Mouse (Mus musculus) lung, postnatal 0 days (tissue): ENCODE data around the gene Tmem240. TPM values are rescaled to one million over a fixed set of nuclear protein-coding genes. Genes with fewer than 3 reads are reported as not detected.

Experiments
- ATAC-seq: fragments of 200-750 bp; cut with Nextera tagmentation; 2 replicates; pipeline ENCODE4 v1.8.0; 2017; ENCODE audit warnings: moderate library complexity
- DNase-seq: peaks from one replicate; pipeline ENCODE4 v3.0.0-alpha.2; 2016; ENCODE audit warnings: low spot score
- H3K27ac ChIP-seq: fragments of 300-500 bp; sonication (generic); 2 replicates; pipeline ENCODE4 v1.5.1; 2014; ENCODE audit warnings: antibody characterized with exemption, mild to moderate bottlenecking, low read length, mixed read lengths
- H3K27me3 ChIP-seq: fragments of 300-500 bp; sonication (generic); replicated peaks from 2 replicates; pipeline ENCODE4 v1.6.1; 2014; ENCODE audit warnings: low read length, mixed read lengths; ENCODE audit not compliant: insufficient read depth
- H3K36me3 ChIP-seq: fragments of 300-500 bp; sonication (generic); 2 replicates; pipeline ENCODE4 v1.6.1; 2014; ENCODE audit warnings: low read length, mixed read lengths; ENCODE audit not compliant: insufficient read depth
- H3K4me1 ChIP-seq: fragments of 300-500 bp; sonication (generic); 2 replicates; pipeline ENCODE4 v1.6.1; 2014; ENCODE audit warnings: antibody characterized with exemption, low read depth, low read length, mixed read lengths; ENCODE audit not compliant: insufficient read depth
- H3K4me2 ChIP-seq: fragments of 300-500 bp; sonication (generic); replicated peaks from 2 replicates; pipeline ENCODE4 v1.6.1; 2014; ENCODE audit warnings: low read depth, mild to moderate bottlenecking, low read length, moderate library complexity, mixed read lengths
- H3K4me3 ChIP-seq: fragments of 300-500 bp; sonication (generic); 2 replicates; pipeline ENCODE4 v1.5.1; 2014; ENCODE audit warnings: low read depth, low read length
- H3K9ac ChIP-seq: fragments of 300-500 bp; sonication (generic); replicated peaks from 2 replicates; pipeline ENCODE4 v1.6.1; 2014; ENCODE audit warnings: low read depth, mild to moderate bottlenecking
- H3K9me3 ChIP-seq: fragments of 300-500 bp; sonication (generic); 2 replicates; pipeline ENCODE4 v1.6.1; 2016; ENCODE audit warnings: low read length, mixed read lengths
- CTCF ChIP-seq: IDR thresholded peaks from 2 replicates; pipeline ENCODE4 v1.5.1; 2016; ENCODE audit warnings: antibody characterized with exemption, mild to moderate bottlenecking
- EP300 ChIP-seq: IDR thresholded peaks from 2 replicates; pipeline ENCODE4 v1.6.1; 2016; ENCODE audit warnings: antibody characterized with exemption, mild to moderate bottlenecking, control low read depth
- WGBS: fragments of 180-500 bp; shearing (Covaris S2); extraction: QIAGEN DNeasy Blood & Tissue Kit; methylation state at CpG from one replicate; pipeline ENCODE4 v1.1.7; 2014; 5-methylcytosine and 5-hydroxymethylcytosine counted together
- polyA plus RNA-seq: library from polyadenylated mRNA; unstranded; fragments of >200 nt; fragmentation: Nextera tagmentation; extraction: Ambion mirVana; gene quantifications from 2 replicates; pipeline ENCODE4 v1.2.1, GENCODE M21; 2015

Gene Tmem240
- polyA plus RNA-seq, 1 experiment from 2014 or later, result 0.63 TPM

DNA sequence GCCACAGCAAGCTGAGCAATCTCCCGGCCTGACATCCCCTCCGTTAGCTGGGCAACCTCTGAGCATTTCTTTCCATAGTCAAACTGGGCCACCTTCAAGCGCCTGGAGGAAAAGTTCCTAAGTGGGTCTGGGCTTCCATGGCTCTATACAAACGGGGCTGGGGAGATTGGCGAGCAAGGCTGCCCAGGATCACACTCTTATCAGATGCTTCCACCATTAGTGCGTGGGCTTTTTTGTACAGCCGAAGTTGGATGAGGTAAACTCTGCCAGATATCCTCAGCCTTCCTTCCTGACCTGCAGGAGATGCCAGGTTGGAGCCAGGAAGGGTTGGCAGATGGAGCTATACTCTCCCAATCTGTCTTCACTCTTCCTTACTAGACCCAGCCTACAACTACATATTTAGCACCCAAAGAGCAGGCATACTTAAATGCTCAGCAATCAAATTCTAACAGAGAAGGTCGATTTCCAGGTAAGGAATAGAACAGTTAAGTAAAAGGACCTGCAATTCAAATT is 11.5 kb downstream of the Tmem240 start:
- no peaks in the 10 kb centered on the region for H3K4me1 ChIP-seq
- H3K27me3 ChIP-seq, result no peaks in the 10 kb centered on the region
- no peaks in the 10 kb centered on the region for H3K9me3 ChIP-seq
- H3K36me3 ChIP-seq, result peaks cover 30% of the 10 kb centered on the region; the same call in 1 of the 2 replicates
- no peak overlapping the region for H3K4me3 ChIP-seq
- H3K4me2 ChIP-seq, result no peak overlapping the region
- H3K27ac ChIP-seq, result no peak overlapping the region
- no peak for DNase-seq
- H3K9ac ChIP-seq, result no peak overlapping the region
- WGBS, result 83% methylated on average over 8 of the region's 8 CpGs
- TF ChIP-seq EP300, result no peak
- TF ChIP-seq CTCF, result no peak
- ATAC-seq, result no peak

DNA sequence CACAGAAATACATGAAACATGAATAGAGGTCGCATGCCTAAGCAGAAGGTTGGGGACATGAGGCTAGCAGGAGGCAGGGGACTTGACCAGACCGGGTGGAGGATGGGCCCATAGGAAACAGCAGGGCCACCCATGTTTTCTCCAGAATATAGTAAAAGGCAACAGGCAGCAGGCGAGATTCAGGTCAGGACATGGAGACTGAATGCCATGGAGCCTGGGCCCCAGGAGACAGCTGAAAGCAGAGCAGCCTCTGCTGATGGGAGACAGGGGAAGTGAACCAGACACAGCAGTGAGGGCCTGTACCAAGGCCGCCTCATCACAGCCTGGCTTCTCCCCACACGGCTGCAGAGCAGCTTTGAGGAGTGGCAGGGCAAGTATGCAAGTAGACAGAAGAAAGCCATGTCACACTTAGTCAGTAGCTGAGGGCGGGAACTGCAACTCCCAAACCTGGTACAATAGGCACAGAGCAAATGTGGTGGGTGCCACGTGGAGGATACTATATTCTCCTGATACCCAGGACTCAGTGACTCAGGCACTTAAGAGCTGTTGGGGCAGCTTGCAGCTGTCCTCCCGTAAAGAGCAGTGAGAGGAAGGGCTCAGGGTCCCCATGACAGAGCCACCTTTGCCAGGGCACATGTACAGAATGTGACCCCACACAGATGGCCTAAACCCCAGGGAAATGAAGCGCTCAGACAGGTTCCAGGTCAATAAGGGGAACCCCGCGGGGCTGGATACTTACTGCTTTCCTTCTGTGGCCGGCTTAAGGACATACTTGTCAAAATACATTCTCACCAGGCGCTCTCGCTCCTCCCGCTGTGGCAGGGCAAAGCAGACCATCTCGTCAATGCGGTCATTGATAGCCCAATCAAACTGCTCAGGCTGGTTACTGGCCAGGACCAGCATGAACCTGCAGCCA is 12.2 kb downstream of the Tmem240 start:
- Histone ChIP-seq H3K9ac (no peak overlapping the region), H3K4me1 (no peaks in the 10 kb centered on the region), H3K36me3 (peaks cover 37% of the 10 kb centered on the region; the same call in 1 of the 2 replicates), H3K4me3 (no peak overlapping the region), H3K9me3 (no peaks in the 10 kb centered on the region), H3K27ac (no peak overlapping the region), H3K4me2 (no peak overlapping the region), H3K27me3 (no peaks in the 10 kb centered on the region)
- ATAC-seq (no peak), DNase-seq (no peak)
- 89% methylated on average over 17 of the region's 17 CpGs for WGBS
- no peak for TF ChIP-seq EP300
- TF ChIP-seq CTCF, result no peak

DNA sequence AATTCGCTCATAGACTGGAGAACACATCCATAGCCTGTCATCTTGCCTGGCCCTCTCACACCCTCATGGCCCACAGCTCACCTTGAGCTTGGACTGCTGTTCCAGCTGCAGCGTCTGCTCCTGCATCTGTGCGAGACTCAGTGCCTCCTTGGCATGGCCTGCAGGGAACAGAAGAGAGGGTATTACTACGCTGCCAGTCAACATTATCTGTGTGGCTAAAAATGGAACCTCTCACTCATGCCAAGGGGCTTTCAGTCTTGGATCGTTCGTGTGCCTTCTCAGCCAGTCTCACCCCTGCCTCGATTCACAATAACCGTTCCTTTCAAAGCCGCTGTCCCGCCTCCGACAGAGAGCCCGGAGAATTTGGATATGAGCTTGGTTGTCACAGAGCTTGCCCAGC is 22.4 kb downstream of the Tmem240 start:
- 91% methylated on average over 12 of the region's 12 CpGs for WGBS
- H3K9me3 ChIP-seq, result no peaks in the 10 kb centered on the region
- ATAC-seq (no peak), DNase-seq (no peak)
- H3K4me3 ChIP-seq, result no peak overlapping the region
- peaks cover 20% of the 10 kb centered on the region; the same call in 1 of the 2 replicates for H3K36me3 ChIP-seq
- TF ChIP-seq CTCF (no peak), EP300 (no peak)
- peaks cover 10% of the 10 kb centered on the region for H3K4me1 ChIP-seq
- no peak overlapping the region for H3K4me2 ChIP-seq
- H3K27ac ChIP-seq, result no peak overlapping the region
- H3K27me3 ChIP-seq, result no peaks in the 10 kb centered on the region
- H3K9ac ChIP-seq, result no peak overlapping the region

DNA sequence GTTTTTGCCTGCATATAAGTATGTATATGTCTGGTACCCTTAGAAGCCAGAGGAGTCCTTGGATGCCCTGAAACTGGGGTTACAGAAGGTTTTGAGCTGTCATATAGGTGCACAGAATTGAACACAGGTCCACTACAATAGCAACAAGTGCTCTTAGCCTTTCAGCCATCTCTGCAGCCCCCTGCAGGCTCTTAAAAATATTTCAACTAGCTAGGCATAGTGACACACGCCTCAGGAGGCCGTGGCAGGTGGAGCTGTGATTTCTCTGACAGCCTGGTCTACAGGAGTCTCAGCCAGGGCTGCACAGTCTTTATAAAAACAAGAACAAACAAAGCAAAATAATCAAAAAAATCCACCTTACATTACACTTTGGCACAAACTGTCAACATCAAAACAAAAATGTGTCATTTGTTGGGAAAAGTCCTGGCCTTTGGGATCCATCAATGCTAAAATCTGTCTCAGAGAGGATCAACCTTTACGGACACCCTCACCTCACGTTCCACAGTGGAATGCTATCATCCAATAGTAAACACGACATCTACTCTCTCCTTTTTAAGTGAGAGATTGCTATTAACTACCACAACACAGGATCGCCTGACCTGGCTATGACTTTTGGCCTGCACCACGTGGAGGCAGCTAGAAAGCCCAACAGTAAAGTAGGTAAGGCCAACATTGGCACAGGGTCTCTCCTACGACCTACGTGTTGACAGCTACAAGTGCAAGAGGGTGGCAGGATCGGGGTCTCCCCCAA is 25.4 kb downstream of the Tmem240 start:
- 1% methylated on average over 10 of the region's 10 CpGs for WGBS
- Histone ChIP-seq H3K27ac (no peak overlapping the region), H3K4me1 (peaks cover 10% of the 10 kb centered on the region), H3K36me3 (peaks cover 9% of the 10 kb centered on the region; the same call in 1 of the 2 replicates), H3K27me3 (no peaks in the 10 kb centered on the region), H3K4me3 (peak overlapping the region; percentile 67), H3K9me3 (no peaks in the 10 kb centered on the region), H3K4me2 (peak overlapping the region; percentile 94), H3K9ac (peak overlapping the region; percentile 60)
- DNase-seq, result peak; percentile 52
- no peak for TF ChIP-seq EP300
- peak; percentile 53 for TF ChIP-seq CTCF
- ATAC-seq, result no peak

DNA sequence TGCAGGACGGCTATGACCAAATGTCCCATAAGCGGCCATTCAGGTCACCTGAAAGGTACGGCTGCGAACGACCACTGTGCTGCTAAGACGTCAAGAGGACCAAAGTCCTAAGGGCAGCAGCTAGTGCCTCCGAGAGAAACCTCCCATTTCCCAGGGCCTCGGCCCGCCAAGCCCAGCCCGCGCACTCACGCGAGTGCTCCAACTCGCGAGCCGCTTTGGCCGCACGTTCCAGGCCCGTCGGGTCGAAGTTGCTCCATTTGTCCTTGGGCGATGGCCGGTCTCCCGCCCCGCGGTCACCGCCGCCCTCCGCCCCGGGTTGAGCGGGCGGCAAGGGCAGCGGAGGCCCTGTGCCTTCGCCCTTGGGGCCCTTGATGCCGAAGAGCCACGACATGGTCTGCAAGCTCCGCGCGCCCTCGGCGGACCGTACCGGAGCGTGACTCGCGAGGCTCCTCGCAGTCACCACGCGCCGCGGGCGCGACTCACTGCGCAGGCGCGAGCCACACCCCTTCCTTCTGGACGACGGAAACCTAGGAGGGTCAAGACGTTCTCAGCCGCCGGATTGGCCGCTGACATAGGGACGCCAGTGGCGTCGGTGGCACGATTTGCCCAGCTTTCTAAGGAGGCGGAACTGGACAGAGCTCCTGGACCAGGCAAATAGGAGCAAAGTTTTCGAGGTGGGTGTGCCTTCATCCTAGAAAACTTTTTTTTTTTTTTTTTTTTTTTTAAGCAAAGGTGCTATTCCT is 26.2 kb downstream of the Tmem240 start, which contains the start of gene Atad3a:
Atad3a (minus strand) TSS at position 481 of the 743 bp plus-strand sequence.
- DNase-seq (peak; percentile 98), ATAC-seq (peak; percentile 99)
- Histone ChIP-seq H3K4me2 (peak within 1 kb of the TSS; percentile 94), H3K9me3 (no peaks in the 10 kb centered on the region), H3K9ac (peak within 1 kb of the TSS; percentile 64), H3K36me3 (peaks cover 5% of the 10 kb centered on the region; the same call in 1 of the 2 replicates), H3K4me1 (peaks cover 10% of the 10 kb centered on the region), H3K27me3 (no peaks in the 10 kb centered on the region), H3K27ac (peak within 1 kb of the TSS; percentile 27; the same call in 1 of the 2 replicates), H3K4me3 (peak within 1 kb of the TSS; percentile 67)
- TF ChIP-seq EP300 (no peak), CTCF (no peak)
- WGBS, result under 1% methylated on average over 68 of the region's 68 CpGs
